Mouse (Mus musculus): Measurements from ENCODE around the gene H2-Oa.
"Not testable (repeated sequence)": the region's sequence is repeated elsewhere in the genome, so short reads cannot be mapped to it uniquely, and the experiment has no call there.

H2-Oa gene

DNA sequence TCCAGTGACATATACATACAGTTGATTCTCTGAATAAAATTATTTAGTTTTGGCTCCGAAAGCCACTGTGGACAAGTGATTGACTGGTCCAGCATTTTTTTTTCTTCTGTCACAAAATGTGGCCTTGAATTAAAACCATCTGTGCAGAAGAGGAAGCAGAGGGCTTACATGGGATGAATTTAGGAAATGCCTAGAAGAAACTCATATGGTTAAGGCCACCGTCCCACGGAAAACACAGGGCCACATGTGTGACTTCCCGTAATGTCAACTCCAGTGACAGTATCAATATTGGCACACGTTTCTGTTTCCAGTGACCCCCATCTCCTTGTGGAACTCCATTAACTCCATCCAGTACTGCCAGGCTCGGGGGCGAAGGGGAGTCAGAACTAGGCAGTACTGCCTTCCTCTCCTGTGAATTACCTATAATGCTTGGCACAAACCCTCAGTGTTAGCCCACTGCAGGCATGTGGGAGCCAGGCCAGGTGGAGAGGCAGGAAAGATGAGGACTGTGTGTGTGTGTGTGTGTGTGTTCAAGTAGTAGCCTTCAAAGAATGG is 50.4 kb downstream of the H2-Oa start:
- no peak for DNase-seq (ENCODE audit: extremely low spot score, low spot score)

DNA sequence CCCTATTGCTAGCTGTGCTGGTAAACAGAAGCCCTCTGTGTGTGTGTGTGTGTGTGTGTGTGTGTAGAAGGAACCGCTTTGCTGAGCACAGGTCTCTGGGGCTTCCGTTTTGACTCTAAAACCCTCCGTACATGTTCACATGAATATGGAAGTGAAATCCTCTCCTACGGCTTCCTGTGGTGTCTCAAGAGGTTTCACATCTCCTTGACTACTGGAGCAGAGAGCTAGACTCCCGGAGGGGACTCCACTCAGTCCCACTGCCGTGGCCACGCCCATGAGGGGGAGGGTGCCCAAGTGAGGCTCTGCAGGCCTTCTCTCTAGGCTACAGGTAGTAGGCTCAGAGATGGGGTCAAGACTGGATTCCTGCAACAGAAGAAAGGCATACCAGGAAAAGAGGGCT is 50.9 kb downstream of the H2-Oa start, which contains the start of gene H2-DMb2:
TSS of gene H2-DMb2 (plus strand) at position 275 of the 400 bp plus-strand sequence.
- no peak for DNase-seq (ENCODE audit: extremely low spot score, low spot score)

DNA sequence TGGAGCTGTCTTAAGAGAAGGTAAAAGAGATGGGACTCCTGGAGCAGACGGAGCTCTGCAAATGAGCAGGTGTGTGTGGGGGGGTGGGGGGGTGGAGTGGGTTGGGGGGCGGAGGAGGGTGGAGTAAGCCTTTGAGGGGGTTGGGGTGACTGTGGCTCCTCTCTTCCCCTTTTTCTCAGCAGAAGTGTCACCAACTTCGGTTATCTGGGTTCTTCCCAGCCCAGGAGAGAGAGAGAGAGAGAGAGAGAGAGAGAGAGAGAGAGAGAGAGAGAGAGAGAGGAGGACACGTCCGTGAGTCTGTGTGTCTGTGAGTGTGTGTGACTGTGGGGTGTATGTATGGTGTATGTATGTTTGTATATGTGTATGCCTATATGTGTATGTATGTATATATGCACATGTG is 51.3 kb downstream of the H2-Oa start:
- no peak for DNase-seq (ENCODE audit: extremely low spot score, low spot score)

DNA sequence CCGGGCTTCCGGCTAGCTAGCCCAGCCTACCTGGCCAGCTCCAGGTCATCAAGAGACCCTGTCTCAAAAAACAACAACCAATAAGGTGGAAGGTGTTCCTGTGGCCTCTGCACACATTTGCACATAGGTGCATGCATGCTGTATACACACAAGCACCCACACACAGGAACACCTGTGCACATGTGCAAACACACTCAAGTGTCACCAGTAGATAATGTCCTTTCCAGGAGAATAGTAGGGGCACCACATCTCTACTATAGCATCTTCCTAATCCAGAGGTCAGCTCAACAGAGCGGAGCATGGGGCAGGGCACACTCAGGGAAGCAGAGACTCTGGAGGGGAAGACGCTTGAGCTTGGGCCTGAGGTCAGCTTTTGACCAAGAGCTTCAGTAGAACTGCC is 52.1 kb downstream of the H2-Oa start:
- not testable (repeated sequence) for DNase-seq (ENCODE audit: extremely low spot score, low spot score)

Data from neural tube, embryonic 10.5 days (tissue).